Mouse (Mus musculus) liver, postnatal 0 days (tissue): Measurements from ENCODE around the gene Nav1.

ENCODE experiments used
- CTCF ChIP-seq: sonication (generic); IDR thresholded peaks from 2 replicates; pipeline ENCODE4 v1.5.1; 2016; ENCODE audit warnings: antibody characterized with exemption, low read depth
- EP300 ChIP-seq: IDR thresholded peaks from 2 replicates; pipeline ENCODE4 v1.6.1; 2016; ENCODE audit warnings: antibody characterized with exemption, low read depth, mild to moderate bottlenecking

GRCm38 (mm10) chr1:135546099-135546498 lies 61.0 kb downstream of the Nav1 start:
- TF ChIP-seq CTCF: no peak
- TF ChIP-seq EP300: no peak
